Mouse (Mus musculus) granulocyte monocyte progenitor cell, adult 5-6 weeks (primary cell): ENCODE data around the gene Slc9a9. TPM values are rescaled to one million over a fixed set of nuclear protein-coding genes. Genes with fewer than 3 reads are reported as not detected.
A peak's percentile ranks its signal among the peaks of the same experiment; 100 is the strongest.

Experiments used
- ATAC-seq: replicated peaks from 2 replicates; pipeline ENCODE4 v1.8.0; 2016; ENCODE audit warnings: mild to moderate bottlenecking, moderate TSS enrichment, inconsistent platforms; ENCODE audit not compliant: poor library complexity, severe bottlenecking
- total RNA-seq, 2 experiments: library from RNA; stranded (forward) in 1 of 2; stranded (reverse) in 1 of 2; fragments of 200-712, 200-1000 nt in 1 of 2; fragments of >200 nt in 1 of 2; fragmentation: Nextera tagmentation in 1 of 2; gene quantifications; 2 replicates each; pipeline ENCODE4 v1.2.3; 2014 to 2017

Slc9a9 gene
- total RNA-seq, 2 experiments from 2014 or later: 7.6 to 10.5 TPM

DNA sequence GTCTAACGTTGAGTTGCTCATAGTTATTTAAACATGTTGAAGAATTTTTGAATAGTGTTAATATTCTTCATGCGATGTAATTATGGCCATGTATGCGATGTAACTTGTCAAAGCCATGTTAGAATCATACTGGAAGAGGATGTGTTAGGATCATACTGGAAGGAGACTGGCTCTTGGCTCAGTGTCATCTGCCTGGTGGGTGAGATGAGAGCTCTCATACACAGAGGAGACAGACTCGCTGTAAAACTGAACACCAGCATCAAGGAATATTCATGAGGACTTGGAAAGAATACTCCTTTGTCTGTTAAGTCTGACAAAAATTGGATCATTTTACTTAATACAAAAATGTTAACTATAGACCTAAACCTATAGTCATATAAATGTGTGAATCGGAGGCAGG lies 55.4 kb downstream of the Slc9a9 start:
- no peak for ATAC-seq

DNA sequence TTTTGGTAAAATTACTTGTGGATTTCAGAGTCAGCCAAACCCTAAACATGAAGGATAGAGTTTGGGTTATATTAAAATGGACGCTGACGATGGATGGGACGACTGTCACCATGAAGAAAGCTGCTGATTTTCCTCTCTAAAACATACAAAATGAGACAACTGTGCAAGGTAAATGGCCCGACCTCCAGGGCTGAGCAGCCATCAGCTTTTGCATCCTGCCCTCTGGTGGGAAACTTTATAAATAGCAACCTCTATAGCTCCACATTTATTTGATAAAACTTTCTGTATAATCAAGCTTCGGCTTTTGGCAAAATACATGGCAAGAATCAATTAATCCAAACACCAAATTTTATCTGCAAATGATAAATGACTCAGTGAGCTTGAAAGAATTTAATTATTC lies 57.7 kb downstream of the Slc9a9 start:
- peak; percentile 63; the same call in 1 of the 2 replicates for ATAC-seq

- no peak for ATAC-seq
Measured at GRCm38 (mm10) chr9:94730396-94730795, 60.7 kb downstream of the Slc9a9 start.

- ATAC-seq: no peak
Measured at GRCm38 (mm10) chr9:94732136-94732535, 62.4 kb downstream of the Slc9a9 start.

DNA sequence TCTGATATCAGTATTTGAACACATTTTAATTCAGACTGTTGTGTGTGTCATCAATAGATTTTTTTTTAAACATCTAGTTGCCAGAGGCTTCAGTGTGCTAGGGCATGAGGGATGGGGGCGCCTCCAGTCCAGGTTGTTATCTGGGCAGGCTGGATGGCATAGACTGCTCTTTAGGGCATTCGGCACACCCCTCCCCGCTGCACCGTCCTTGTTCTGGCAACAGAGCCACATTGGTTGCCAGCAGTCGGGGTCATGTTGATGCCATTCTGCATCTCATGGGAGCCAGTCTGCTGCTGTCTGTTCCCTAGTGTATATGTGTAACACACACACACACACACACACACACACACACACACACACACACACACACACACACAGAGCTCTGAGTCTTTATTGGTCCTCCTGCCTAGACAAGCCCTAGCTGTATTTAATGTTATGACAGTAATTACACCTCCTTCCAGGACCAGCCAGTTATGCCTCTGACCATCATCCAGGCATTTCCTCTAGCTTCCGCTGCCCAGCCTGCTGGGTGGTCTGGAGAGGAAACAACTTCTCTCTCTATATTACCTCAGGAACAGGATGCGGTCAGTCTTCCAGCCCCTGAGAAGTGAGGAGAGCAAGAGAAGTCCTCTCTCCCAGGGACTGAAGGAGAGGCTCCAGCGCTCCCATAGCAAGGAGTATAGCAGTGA lies 63.0 kb downstream of the Slc9a9 start:
- peak; percentile 76 for ATAC-seq

GRCm38 (mm10) chr9:94734320-94734719 lies 64.6 kb downstream of the Slc9a9 start:
- peak; percentile 75 for ATAC-seq

DNA sequence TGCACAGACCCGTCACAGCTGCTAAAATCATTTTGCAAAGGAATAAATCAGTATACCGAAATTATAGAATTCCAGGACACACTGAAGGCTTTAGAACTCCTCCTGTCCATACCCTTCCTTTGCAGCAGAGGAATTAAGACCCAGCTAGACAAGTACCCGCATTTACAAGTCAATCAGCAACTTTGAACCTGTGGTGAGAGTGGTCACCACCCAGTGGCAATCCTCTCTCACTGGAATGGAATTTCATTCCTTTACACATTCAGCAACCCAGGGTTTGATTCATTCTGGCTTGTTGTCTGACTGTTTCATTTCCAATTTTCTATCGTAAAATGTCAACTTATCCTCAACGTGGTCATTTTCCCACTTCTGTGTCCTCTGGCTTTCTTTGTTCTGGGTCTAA lies 67.5 kb downstream of the Slc9a9 start:
- no peak for ATAC-seq

DNA sequence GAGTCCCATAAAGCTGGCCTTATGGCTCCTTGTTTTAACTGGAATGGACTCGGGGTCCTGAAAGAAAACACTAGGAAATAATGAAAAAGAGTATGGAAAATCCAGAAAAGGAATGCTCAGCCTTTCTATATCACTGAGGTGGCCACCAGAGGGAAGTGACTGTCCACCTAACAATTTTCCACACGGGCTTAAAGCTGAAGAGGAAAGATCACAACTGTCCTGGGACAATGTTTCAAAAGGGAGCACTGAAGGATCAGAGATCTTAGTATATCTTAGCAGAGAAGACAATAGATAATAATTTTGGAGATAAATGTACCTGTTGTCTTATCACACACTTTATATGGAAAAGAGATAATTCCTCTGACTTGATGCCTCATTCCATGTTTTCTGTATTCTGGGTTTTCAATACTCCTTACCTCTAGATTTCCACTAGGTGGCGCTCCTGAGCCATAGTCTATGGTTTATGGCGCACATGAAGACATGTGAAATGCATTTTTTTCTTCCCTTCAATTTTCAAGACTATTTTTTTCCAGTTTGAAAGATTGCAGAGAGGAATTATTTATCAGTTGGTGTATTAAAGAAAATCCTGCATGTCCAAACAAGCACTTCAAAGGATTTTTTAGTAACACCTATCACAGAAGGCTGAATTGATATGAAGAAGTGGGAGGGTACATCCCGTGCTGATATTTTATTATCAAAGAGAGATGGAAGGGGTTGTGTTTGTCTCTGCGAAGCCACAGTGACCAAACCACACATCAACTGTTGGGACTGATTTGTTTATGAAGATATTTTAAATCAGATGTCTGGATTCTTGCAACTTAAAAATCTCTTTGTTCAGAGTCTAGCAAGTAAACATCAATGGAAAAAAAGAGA lies 69.1 kb downstream of the Slc9a9 start:
- peak; percentile 64; the same call in 1 of the 2 replicates for ATAC-seq

DNA sequence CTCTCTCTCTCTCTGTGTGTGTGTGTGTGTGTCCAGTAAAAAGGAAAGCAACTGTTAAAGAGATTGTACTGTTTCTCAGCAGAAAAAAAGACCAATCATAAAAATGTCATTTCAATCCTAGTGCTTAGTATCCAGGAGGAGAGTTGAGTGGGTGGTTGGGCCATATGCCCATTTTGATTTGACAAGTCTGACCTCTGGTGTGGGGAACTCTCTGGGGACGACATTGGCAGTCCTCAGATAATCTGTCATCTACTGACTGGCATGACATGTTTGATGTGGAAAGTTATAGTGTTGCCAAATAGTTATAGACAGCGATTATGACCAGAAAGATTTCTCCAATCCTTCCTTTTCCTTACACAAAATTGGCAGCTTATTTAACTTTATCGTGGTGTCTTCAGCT lies 71.1 kb downstream of the Slc9a9 start:
- no peak for ATAC-seq

DNA sequence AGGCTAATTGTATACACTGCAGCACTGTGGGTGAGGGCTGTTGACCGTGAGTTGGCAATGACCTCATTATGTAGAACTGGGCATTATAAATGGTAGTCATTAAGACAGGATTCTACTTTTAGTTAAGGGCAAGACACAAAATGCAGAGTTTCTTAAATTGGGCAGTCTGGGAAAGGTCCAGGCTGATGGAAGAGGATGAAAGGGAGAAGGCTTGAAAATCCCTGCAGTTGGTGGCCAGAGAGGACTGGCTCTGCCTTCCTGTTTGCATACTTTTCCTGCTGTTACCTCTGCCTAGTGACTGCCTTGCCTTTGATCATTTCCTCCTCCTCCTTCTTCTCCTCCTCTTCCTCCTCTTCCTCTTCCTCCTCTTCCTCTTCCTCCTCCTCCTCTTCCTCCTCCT lies 73.6 kb downstream of the Slc9a9 start:
- no peak for ATAC-seq

DNA sequence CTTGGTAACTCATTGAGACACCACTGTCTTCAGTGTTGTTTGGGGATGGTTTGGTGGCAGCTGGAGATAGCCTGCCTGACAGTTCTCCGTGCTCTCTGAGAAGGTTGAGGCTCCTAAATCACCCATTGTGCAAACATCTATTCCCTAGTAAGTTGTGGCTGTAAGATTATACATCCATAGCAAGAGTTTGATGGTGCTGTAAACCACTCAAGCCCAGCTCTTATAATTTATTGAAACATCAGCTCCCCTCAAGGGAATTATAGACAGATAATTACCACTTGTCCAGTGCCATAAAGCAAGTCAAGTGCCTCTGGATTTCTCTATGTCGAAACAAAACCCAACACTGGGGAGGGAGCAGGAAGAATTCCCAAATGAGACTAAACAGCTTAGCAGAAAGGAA lies 78.8 kb downstream of the Slc9a9 start:
- no peak for ATAC-seq

DNA sequence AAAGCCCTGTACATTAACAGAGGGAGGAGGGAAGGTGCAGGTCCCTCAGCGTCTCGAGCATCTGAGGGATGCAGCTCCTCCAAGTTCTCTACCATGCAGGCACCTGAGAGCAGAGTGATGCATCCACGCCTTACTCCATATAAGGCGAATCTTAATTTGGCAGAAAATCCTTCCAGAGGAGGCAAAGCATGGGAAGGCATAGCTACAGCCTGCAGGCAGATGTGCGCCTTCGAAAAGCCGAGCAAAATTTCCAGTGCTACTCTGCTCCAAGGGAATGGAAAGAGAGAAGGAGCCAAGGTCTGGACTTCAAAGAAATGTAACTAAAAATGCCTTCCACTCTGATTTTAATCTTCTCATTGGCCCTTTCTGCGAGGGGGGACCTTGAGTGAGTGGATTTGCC lies 80.5 kb downstream of the Slc9a9 start:
- no peak for ATAC-seq

DNA sequence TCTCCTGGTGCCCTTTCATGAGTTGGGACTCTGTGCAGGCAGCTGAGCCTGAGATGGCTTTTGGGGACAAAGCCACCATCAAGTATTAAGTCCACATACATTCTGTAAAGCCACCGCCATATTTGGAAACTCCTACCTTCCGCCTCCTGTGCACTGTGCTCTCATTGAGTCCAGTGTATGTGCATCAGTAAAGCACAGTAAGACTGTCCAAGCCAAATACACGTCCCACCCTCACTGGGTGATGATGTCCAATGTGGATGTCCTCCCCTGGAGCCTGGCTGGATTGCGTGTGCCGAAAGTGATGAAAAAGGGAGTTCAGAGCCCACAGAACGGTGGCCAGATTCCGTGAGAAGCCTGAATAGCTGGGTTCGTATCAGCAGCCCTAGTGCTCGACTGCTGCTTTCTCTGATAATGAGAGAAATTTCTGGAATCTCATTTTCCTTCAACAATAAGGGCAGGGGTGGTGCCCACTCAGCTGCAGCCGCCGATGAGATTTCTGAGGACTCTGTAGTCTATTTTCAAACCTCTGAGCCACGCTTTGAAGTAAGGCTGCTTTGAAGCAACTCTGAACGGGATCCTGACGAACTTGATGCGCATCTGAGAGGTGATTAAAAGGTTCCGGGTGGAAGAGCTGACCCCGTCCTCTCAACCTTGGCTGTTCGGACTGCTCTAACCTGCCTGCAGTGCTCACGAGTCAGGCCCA lies 81.4 kb downstream of the Slc9a9 start:
- no peak for ATAC-seq

- no peak for ATAC-seq
Measured at GRCm38 (mm10) chr9:94751638-94752021, 81.9 kb downstream of the Slc9a9 start.

DNA sequence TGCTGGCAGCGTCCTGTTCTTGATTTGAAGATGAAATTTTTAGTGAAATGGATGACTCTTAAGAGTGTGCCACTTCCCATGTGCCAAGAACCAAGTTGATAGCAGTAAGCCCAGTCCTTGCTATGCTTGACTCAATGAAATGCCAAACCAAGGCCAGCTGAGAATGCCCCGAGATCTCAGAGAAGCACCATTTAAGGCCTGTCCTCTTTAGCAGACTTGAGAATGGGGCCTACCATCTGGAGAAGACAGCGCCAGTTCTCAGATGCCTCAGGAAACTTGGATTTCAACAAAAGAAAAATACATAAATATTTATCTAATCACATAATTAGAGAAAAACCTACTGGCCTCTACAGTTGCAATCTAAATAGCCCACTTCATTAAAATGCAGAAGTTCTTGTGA lies 82.4 kb downstream of the Slc9a9 start:
- ATAC-seq: no peak

DNA sequence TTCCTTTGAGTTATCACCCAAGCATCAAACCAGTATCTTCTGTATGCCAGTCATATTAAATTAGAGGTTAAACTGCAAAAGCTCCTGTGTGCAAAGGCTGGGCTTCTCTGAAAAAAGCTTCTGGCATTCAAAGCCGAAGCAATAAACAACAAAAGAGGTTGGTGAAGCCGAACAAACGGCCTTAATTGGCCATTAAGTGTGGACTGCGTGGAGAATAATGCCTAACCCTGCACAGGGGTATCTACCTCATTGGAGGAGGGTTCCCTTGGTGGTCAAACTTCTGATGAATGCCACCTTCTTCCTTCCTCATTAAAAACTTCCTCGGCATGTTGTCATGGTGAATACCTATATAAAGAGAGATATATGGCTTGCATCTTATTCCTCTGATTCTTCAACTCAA lies 90.2 kb downstream of the Slc9a9 start:
- no peak for ATAC-seq

DNA sequence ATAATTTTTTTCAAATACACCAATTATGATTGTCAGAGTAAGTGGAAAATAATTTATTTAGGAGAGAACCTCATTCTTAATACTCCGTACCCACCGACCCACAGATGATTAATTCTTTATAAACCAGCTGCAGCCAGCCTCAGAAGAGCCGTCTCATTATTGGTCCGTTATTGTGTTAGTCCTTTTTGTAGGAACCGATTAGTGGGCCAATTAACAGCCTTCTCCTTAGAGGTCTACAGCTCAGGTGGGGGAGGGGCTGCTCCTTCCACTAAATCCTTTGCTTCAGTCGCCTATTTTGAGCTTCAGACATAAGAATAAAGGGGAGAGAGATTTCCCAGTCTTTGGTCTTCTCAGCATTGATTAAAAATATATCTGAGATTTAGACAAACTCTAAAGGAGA lies 98.4 kb downstream of the Slc9a9 start:
- no peak for ATAC-seq

DNA sequence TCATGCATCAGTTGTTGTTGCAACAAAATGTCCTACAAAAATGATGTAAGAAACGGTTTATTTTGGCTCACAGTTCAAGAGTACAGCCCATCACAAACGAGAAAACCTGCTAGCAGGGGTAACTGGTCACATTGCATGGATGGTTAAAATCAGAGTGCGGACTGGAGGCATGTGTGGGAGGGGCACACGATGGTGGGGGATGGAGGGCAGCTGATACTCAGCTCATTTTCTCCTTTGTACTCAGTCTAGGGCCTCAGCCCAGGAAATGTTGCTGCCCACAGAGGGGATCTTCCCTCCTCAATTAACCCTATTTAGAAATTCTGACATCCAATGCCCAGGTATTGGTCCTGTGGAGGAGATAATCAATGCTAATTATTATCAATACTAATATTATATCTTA lies 98.8 kb downstream of the Slc9a9 start:
- ATAC-seq: no peak

DNA sequence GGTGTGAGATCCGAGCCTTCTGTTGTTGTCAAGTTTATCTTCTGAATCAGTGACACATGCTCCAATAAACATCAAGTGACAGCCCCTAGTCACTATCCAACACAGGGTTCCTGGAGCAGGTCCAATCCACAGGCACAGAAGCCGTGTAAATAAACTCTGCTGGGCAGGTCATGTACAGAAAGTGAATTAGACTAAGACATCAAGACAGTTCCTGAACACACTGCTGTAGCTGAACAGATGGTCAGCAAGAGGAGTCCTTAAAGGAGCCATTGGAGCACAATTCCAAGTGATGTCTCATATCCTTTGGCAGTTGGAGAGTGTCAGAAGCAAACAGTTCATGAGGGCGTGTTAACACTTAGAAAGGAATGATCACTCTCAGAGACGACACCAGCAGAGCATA lies 103.6 kb downstream of the Slc9a9 start:
- ATAC-seq: no peak

GRCm38 (mm10) chr9:94788261-94788660 lies 118.6 kb downstream of the Slc9a9 start:
- ATAC-seq: no peak

DNA sequence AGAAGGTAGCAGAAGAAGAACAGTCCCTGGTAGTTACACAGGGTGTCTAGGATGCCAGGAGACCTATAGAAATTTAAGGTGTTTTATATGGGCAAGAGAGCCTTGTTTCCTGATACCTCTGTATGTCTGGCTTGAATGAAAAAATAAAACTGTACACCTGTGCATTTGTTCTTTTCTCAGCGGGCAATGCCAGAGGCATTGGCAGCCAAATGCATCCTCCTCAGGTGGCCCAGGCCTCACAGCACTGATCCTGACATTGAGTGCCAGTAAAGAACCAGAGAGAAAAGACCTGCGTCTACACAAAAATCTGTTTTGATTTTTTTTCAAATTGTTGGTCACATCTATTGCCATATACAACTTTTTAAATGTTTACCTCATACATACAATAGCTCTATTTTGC lies 121.3 kb downstream of the Slc9a9 start:
- no peak for ATAC-seq
